In the genomic region with DNA sequence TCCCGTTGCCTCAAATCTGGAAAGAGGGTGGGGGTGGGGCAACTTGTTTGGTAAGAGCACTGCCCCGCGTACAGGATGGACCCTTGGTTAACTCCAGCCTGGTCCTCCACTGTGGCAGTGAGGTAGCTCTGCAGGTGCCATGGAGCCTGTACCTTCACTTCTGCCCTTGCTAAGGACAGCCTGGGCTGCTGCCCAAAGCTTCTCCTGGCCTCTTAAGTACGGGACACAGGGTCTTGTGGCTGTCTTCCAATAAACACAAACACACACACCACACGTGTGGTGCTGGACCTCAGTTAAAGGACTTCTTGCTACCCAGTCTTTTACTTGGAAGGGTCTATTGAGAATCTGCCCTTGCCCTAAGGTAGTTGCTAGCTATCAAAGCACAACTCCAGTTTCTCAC, we compare ENCODE assay signal across 8 mouse cellular contexts. TPM values are rescaled to one million over a fixed set of nuclear protein-coding genes. Genes with fewer than 3 reads are reported as not detected.
A peak's percentile ranks its signal among the peaks of the same experiment; 100 is the strongest.
DNase-seq lines count a peak whose midpoint lies in the region; ATAC-seq and TF ChIP-seq lines count a peak whose summit lies in the region.
"Had no signal": no experiment of that assay in that cellular context is flagged by ENCODE, and none has a peak within 500 bp of the region (broad histone marks: within the 10 kb centered on the region; RNA-seq: fewer than 3 reads in every experiment).

No protein-coding gene starts in this region.

- no peak overlapping the region for H3K27ac ChIP-seq in kidney, postnatal 0 days
- H3K27ac ChIP-seq in embryonic facial prominence, embryonic 13.5 days = no peak overlapping the region
- H3K27ac ChIP-seq in intestine, postnatal 0 days (ENCODE audit: low read depth, low read length) = no peak overlapping the region
- no peak overlapping the region for H3K27ac ChIP-seq in neural tube, embryonic 15.5 days (replicated peaks)

- no peak for ATAC-seq in kidney, postnatal 0 days (replicated peaks; ENCODE audit: low FRiP score, low read depth)
- ATAC-seq in embryonic facial prominence, embryonic 13.5 days (ENCODE audit: insufficient number of reproducible peaks, insufficient read depth, low FRiP score, low TSS enrichment, low read depth) = no peak
- no peak for ATAC-seq in intestine, postnatal 0 days
- ATAC-seq in neural tube, embryonic 15.5 days (ENCODE audit: low FRiP score) = no peak

- no peak overlapping the region for H3K4me3 ChIP-seq in kidney, postnatal 0 days (replicated peaks; ENCODE audit: low read depth, low read length)
- peak overlapping the region; percentile 85; the same call in 1 of the 2 replicates for H3K4me3 ChIP-seq in embryonic facial prominence, embryonic 13.5 days
- H3K4me3 ChIP-seq in intestine, postnatal 0 days (ENCODE audit: low read depth, low read length) = peak overlapping the region; percentile 80
- peak overlapping the region; percentile 73; the same call in 1 of the 2 replicates for H3K4me3 ChIP-seq in neural tube, embryonic 15.5 days (replicated peaks)

- 15% methylated on average over 5 of the region's 5 CpGs for WGBS in kidney, postnatal 0 days
- 10% methylated on average over 5 of the region's 5 CpGs for WGBS in embryonic facial prominence, embryonic 13.5 days
- WGBS in intestine, postnatal 0 days = 12% methylated on average over 5 of the region's 5 CpGs
- WGBS in neural tube, embryonic 15.5 days = 15% methylated on average over 5 of the region's 5 CpGs

- DNase-seq in kidney, postnatal 0 days (ENCODE audit: low spot score) = no peak
- no peak for DNase-seq in kidney, adult 8-10 months
- no peak for DNase-seq in layer of hippocampus, adult 8-10 months (ENCODE audit: low spot score in 2 of 2)
- no peak for DNase-seq in kidney, postnatal 36 days
- DNase-seq: adrenal gland, adult 8-10 months had no signal

- TF ChIP-seq CTCF in kidney, postnatal 0 days (IDR thresholded peaks at IDR 0.05; ENCODE audit: low read depth) = no peak
- TF ChIP-seq CTCF in intestine, postnatal 0 days (IDR thresholded peaks at IDR 0.05; ENCODE audit: low read depth) = no peak

- no peaks in the 10 kb centered on the region; the same call in 1 of the 2 replicates for H3K36me3 ChIP-seq in kidney, postnatal 0 days (ENCODE audit: insufficient read depth, low read length)
- peaks cover 24% of the 10 kb centered on the region for H3K36me3 ChIP-seq in embryonic facial prominence, embryonic 13.5 days
- no peaks in the 10 kb centered on the region; the same call in 1 of the 2 replicates for H3K36me3 ChIP-seq in intestine, postnatal 0 days (ENCODE audit: control insufficient read depth, insufficient read depth)
- peaks cover 8% of the 10 kb centered on the region; the same call in 1 of the 2 replicates for H3K36me3 ChIP-seq in neural tube, embryonic 15.5 days

- H3K9ac ChIP-seq in kidney, postnatal 0 days (ENCODE audit: low read depth, low read length) = no peak overlapping the region
- peak overlapping the region; percentile 94 for H3K9ac ChIP-seq in embryonic facial prominence, embryonic 13.5 days
- no peak overlapping the region for H3K9ac ChIP-seq in intestine, postnatal 0 days (ENCODE audit: low read depth, low read length)
- H3K9ac ChIP-seq in neural tube, embryonic 15.5 days (replicated peaks) = no peak overlapping the region

- H3K9me3 ChIP-seq in kidney, postnatal 0 days (replicated peaks; ENCODE audit: low read length) = no peaks in the 10 kb centered on the region
- no peaks in the 10 kb centered on the region for H3K9me3 ChIP-seq in embryonic facial prominence, embryonic 13.5 days
- H3K9me3 ChIP-seq in intestine, postnatal 0 days (ENCODE audit: control insufficient read depth) = no peaks in the 10 kb centered on the region
- H3K9me3 ChIP-seq in neural tube, embryonic 15.5 days (replicated peaks) = no peaks in the 10 kb centered on the region

- H3K4me1 ChIP-seq in kidney, postnatal 0 days (replicated peaks; ENCODE audit: insufficient read depth, low read length) = peaks cover 18% of the 10 kb centered on the region
- H3K4me1 ChIP-seq in embryonic facial prominence, embryonic 13.5 days = peaks cover 49% of the 10 kb centered on the region
- H3K4me1 ChIP-seq in intestine, postnatal 0 days (replicated peaks; ENCODE audit: control insufficient read depth, insufficient read depth, low read length) = peaks cover 3% of the 10 kb centered on the region; the same call in 1 of the 2 replicates
- H3K4me1 ChIP-seq in neural tube, embryonic 15.5 days = peaks cover 49% of the 10 kb centered on the region

- peak overlapping the region; percentile 91 for H3K4me2 ChIP-seq in kidney, postnatal 0 days (ENCODE audit: low read length)
- H3K4me2 ChIP-seq in embryonic facial prominence, embryonic 13.5 days = peak overlapping the region; percentile 78
- peak overlapping the region; percentile 93 for H3K4me2 ChIP-seq in intestine, postnatal 0 days (replicated peaks; ENCODE audit: low read depth)
- H3K4me2 ChIP-seq in neural tube, embryonic 15.5 days = peak overlapping the region; percentile 84

- H3K27me3 ChIP-seq in kidney, postnatal 0 days (ENCODE audit: insufficient read depth, low read length) = no peaks in the 10 kb centered on the region
- no peaks in the 10 kb centered on the region for H3K27me3 ChIP-seq in embryonic facial prominence, embryonic 13.5 days
- no peaks in the 10 kb centered on the region for H3K27me3 ChIP-seq in intestine, postnatal 0 days (replicated peaks; ENCODE audit: control insufficient read depth, insufficient read depth, low read length)
- H3K27me3 ChIP-seq in neural tube, embryonic 15.5 days (replicated peaks) = peaks cover 13% of the 10 kb centered on the region

RNA-seq across cellular contexts. Expression of a gene that starts 2.5 kb away (rescaled TPM):
- polyA plus RNA-seq in kidney, postnatal 0 days (2015; fragmentation: Nextera tagmentation; extraction: Ambion mirVana) = 131 and 136 TPM in 2 replicates
- polyA plus RNA-seq in embryonic facial prominence, embryonic 13.5 days (2015; fragmentation: Nextera tagmentation; extraction: Ambion mirVana) = 227 and 258 TPM in 2 replicates
- polyA plus RNA-seq in intestine, postnatal 0 days (2015; fragmentation: Nextera tagmentation; extraction: Ambion mirVana) = 108 and 116 TPM in 2 replicates
- polyA plus RNA-seq in neural tube, embryonic 15.5 days (2015; fragmentation: Nextera tagmentation; extraction: Ambion mirVana) = 129 and 207 TPM in 2 replicates
- 10 to 100 TPM; 30.4 to 39.8 (median 36.1) TPM for total RNA-seq in layer of hippocampus, adult 8-10 months (2022)

RNA-seq across cellular contexts. Expression of a gene that starts 6.7 kb away (rescaled TPM):
- 34.5 and 35.6 TPM in 2 replicates for polyA plus RNA-seq in kidney, postnatal 0 days (2015; fragmentation: Nextera tagmentation; extraction: Ambion mirVana)
- polyA plus RNA-seq in embryonic facial prominence, embryonic 13.5 days (2015; fragmentation: Nextera tagmentation; extraction: Ambion mirVana) = 21.2 and 21.4 TPM in 2 replicates
- 80.3 and 83.0 TPM in 2 replicates for polyA plus RNA-seq in intestine, postnatal 0 days (2015; fragmentation: Nextera tagmentation; extraction: Ambion mirVana)
- polyA plus RNA-seq in neural tube, embryonic 15.5 days (2015; fragmentation: Nextera tagmentation; extraction: Ambion mirVana) = 70.8 and 74.9 TPM in 2 replicates
- 10 to 100 TPM; 61.9 to 71.6 (median 65.0) TPM for total RNA-seq in layer of hippocampus, adult 8-10 months (2022)

RNA-seq across cellular contexts. Expression of a gene that starts 37.6 kb away (rescaled TPM):
- 1.1 and 1.3 TPM in 2 replicates for polyA plus RNA-seq in kidney, postnatal 0 days (2015; fragmentation: Nextera tagmentation; extraction: Ambion mirVana)
- polyA plus RNA-seq in embryonic facial prominence, embryonic 13.5 days (2015; fragmentation: Nextera tagmentation; extraction: Ambion mirVana) = 0.25 and 0.38 TPM in 2 replicates
- 0.47 TPM in 2 replicates for polyA plus RNA-seq in intestine, postnatal 0 days (2015; fragmentation: Nextera tagmentation; extraction: Ambion mirVana)
- 9.7 and 10.1 TPM in 2 replicates for polyA plus RNA-seq in neural tube, embryonic 15.5 days (2015; fragmentation: Nextera tagmentation; extraction: Ambion mirVana)
- total RNA-seq in layer of hippocampus, adult 8-10 months (2022) = 10 to 100 TPM in 3 of 4 experiments, 1 to 10 TPM in 1; 9.9 to 13.0 (median 12.6) TPM
